Mouse (Mus musculus): ENCODE results near the gene Gprin1.

GRCm38 (mm10) chr13:54792259-54793230, 42.9 kb upstream of the Gprin1 start:
- 0 out of 2 replicates have a peak, but pooled peaks have one; percentile 7 for TF ChIP-seq CTCF (IDR thresholded peaks at IDR 0.05; ENCODE audit: low read depth, low read length)
- no peak for TF ChIP-seq POLR2A (IDR thresholded peaks at IDR 0.05; ENCODE audit: borderline replicate concordance, low read depth, low read length)

Measured in bone marrow macrophage, adult 2 months (primary cell).